Mouse (Mus musculus): ENCODE data around the gene Myrip. TPM values are rescaled to one million over a fixed set of nuclear protein-coding genes. Genes with fewer than 3 reads are reported as not detected.

Myrip gene
- polyA plus RNA-seq, 1 experiment = 1.7 TPM

DNA sequence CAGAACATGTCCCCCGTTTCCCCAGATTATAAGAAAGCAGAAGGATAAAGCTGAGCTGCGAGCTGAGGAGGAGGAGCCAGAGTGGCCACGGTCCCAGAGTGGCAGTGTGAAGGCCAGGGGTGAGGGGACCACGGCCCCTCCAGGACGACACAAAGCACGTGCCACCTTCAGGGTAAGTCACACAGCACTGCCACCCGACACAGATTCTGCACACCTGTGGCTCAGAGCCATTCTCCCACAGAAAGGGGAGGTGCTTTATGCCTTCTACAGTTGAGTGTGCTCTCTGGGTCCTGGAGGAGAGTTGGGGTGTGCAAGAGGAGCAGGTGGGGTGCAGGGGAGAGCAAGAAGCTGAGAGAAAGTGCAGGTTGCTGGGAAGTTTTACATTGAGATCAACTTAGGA lies 123.3 kb downstream of the Myrip start:
- H3K36me3 ChIP-seq (ENCODE audit: control insufficient read depth, insufficient read depth, low read length) = no peaks in the 10 kb centered on the region
- no peaks in the 10 kb centered on the region for H3K27me3 ChIP-seq (ENCODE audit: control insufficient read depth, insufficient read depth, low read length)
- 63% methylated on average over 7 of the region's 7 CpGs for WGBS
- TF ChIP-seq POLR2A (IDR thresholded peaks at IDR 0.05; ENCODE audit: low read depth, low read length) = no peak
- TF ChIP-seq CTCF (IDR thresholded peaks at IDR 0.05; ENCODE audit: extremely low read depth, insufficient read length, insufficient replicate concordance, low read depth, low read length) = peak; percentile 2; the same call in 1 of the 2 replicates
- H3K4me1 ChIP-seq (ENCODE audit: control insufficient read depth, insufficient read depth, insufficient read length, low read length) = no peaks in the 10 kb centered on the region
- H3K27ac ChIP-seq (ENCODE audit: insufficient read depth, low read depth, low read length) = no peak overlapping the region
- H3K4me3 ChIP-seq (ENCODE audit: low read depth, low read length) = no peak overlapping the region

DNA sequence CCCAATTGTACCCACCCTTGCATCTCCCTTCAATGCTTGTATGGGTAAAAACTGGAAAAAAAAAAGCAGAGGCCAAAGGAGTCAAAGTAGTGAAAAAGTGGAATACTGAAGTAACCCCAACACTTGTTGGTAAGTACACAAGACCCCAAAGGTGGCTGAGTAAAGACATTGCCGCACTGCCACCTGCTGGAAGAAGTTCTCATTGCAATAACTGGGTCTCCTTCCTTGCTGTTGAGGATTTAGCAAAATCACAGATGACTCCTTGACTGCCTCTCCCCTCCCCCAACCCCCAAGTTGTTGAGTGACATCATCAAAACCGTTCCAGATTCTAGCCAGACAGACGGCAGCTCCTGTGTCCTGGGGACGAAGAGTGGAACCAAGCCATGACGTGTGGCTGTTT lies 124.5 kb downstream of the Myrip start:
- no peak overlapping the region for H3K4me3 ChIP-seq (ENCODE audit: low read depth, low read length)
- 42% methylated on average over 5 of the region's 5 CpGs for WGBS
- H3K4me1 ChIP-seq (ENCODE audit: control insufficient read depth, insufficient read depth, insufficient read length, low read length) = no peaks in the 10 kb centered on the region
- H3K27ac ChIP-seq (ENCODE audit: insufficient read depth, low read depth, low read length) = no peak overlapping the region
- TF ChIP-seq CTCF (IDR thresholded peaks at IDR 0.05; ENCODE audit: extremely low read depth, insufficient read length, insufficient replicate concordance, low read depth, low read length) (0 out of 2 replicates have a peak, but pooled peaks have one; percentile 19), POLR2A (IDR thresholded peaks at IDR 0.05; ENCODE audit: low read depth, low read length) (no peak)
- H3K27me3 ChIP-seq (ENCODE audit: control insufficient read depth, insufficient read depth, low read length) = no peaks in the 10 kb centered on the region
- no peaks in the 10 kb centered on the region for H3K36me3 ChIP-seq (ENCODE audit: control insufficient read depth, insufficient read depth, low read length)

DNA sequence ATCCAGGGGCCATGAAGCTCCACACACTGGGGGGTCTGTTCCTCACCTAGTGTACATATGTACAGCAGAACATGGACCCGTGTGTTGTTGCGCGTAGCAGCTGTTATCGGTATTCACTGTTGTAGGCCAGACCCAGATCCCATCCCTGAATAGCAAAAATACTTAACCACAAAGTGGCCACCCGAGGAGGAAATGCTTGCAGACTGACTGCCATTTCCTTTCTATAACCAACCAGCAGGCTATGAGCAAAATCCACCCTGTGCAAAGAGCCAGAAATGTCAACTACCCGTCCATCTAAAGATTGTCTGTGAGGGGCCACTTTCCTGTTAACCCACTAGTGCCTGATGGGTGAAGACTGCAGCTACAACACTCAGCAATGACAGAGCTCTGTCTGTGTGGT lies 126.9 kb downstream of the Myrip start:
- Histone ChIP-seq H3K27me3 (ENCODE audit: control insufficient read depth, insufficient read depth, low read length) (no peaks in the 10 kb centered on the region), H3K27ac (ENCODE audit: insufficient read depth, low read depth, low read length) (no peak overlapping the region), H3K36me3 (ENCODE audit: control insufficient read depth, insufficient read depth, low read length) (no peaks in the 10 kb centered on the region), H3K4me3 (ENCODE audit: low read depth, low read length) (no peak overlapping the region), H3K4me1 (ENCODE audit: control insufficient read depth, insufficient read depth, insufficient read length, low read length) (no peaks in the 10 kb centered on the region)
- TF ChIP-seq CTCF (IDR thresholded peaks at IDR 0.05; ENCODE audit: extremely low read depth, insufficient read length, insufficient replicate concordance, low read depth, low read length) (no peak), POLR2A (IDR thresholded peaks at IDR 0.05; ENCODE audit: low read depth, low read length) (no peak)
- WGBS = 55% methylated on average over 6 of the region's 6 CpGs

DNA sequence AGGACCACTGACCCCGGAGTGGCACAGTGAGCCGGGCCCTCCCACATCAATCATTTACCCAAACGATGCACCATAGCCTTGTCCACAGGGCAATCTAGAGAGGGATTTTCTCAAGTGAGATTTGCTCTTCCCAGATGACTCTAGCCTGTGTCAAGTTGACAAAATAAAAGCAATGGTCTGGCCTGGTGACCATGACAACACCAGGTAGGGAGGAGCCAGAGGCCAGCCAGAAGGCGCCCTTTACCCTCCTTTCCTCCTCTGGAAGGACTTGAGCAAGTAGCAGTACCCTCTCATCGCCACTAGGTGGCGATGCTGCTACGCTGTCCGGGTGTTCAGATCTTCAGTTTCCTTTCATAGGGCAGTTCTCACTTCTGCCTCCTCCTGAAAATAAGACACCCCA lies 132.4 kb downstream of the Myrip start:
- Histone ChIP-seq H3K27me3 (ENCODE audit: control insufficient read depth, insufficient read depth, low read length) (no peaks in the 10 kb centered on the region), H3K36me3 (ENCODE audit: control insufficient read depth, insufficient read depth, low read length) (no peaks in the 10 kb centered on the region), H3K27ac (ENCODE audit: insufficient read depth, low read depth, low read length) (no peak overlapping the region), H3K4me1 (ENCODE audit: control insufficient read depth, insufficient read depth, insufficient read length, low read length) (no peaks in the 10 kb centered on the region), H3K4me3 (ENCODE audit: low read depth, low read length) (no peak overlapping the region)
- WGBS = 10% methylated on average over 8 of the region's 8 CpGs
- no peak for TF ChIP-seq POLR2A (IDR thresholded peaks at IDR 0.05; ENCODE audit: low read depth, low read length)
- TF ChIP-seq CTCF (IDR thresholded peaks at IDR 0.05; ENCODE audit: extremely low read depth, insufficient read length, insufficient replicate concordance, low read depth, low read length) = peak; percentile 96; the same call in 1 of the 2 replicates

DNA sequence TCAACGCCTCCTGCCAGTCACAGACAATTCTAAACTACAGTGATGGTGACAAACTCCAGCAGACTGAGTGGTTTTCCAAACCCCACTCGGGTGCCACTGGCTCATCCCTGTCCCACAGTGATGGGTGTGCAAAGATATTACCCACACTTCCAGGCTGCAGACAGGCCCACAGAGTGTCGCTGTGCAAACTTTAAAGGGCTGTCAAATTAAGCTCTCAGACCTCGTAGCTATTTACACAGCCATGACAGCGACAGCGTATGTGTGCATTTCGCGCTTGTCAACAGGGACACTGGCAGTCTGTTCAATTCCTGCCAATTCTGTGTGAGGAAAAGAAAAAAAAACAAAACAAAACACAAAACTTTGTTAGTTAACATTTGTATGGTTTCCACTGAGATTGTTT lies 134.5 kb downstream of the Myrip start:
- no peaks in the 10 kb centered on the region for H3K36me3 ChIP-seq (ENCODE audit: control insufficient read depth, insufficient read depth, low read length)
- 47% methylated on average over 8 of the region's 8 CpGs for WGBS

DNA sequence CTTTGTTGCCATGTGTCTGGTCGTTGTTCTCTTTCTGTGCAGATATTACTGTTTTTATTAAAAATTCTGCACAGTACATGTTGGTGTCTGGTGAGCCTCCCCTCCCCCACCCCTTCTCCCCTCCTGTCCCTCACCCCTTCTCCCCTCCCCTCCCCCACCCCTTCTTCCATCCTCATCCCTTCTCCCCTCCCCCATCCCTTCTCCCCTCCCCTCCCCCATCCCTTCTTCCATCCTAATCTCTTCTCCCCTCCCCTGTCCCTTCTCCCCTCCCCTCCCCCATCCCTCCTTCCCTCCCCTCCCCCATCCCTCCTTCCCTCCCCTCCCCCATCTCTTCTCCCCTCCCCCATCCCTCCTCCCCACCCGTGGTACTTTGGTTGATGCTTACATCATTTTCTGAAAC lies 135.5 kb downstream of the Myrip start:
- no peak for TF ChIP-seq CTCF (IDR thresholded peaks at IDR 0.05; ENCODE audit: extremely low read depth, insufficient read length, insufficient replicate concordance, low read depth, low read length)
- no peak for TF ChIP-seq POLR2A (IDR thresholded peaks at IDR 0.05; ENCODE audit: low read depth, low read length)
- WGBS = 54% methylated on average over 2 of the region's 2 CpGs
- no peaks in the 10 kb centered on the region for H3K4me1 ChIP-seq (ENCODE audit: control insufficient read depth, insufficient read depth, insufficient read length, low read length)
- H3K4me3 ChIP-seq (ENCODE audit: low read depth, low read length) = no peak overlapping the region
- H3K27me3 ChIP-seq (ENCODE audit: control insufficient read depth, insufficient read depth, low read length) = no peaks in the 10 kb centered on the region
- H3K27ac ChIP-seq (ENCODE audit: insufficient read depth, low read depth, low read length) = no peak overlapping the region
- H3K36me3 ChIP-seq (ENCODE audit: control insufficient read depth, insufficient read depth, low read length) = no peaks in the 10 kb centered on the region

More for the DNA sequence above, 134.5 kb downstream of the Myrip start:
- TF ChIP-seq POLR2A (IDR thresholded peaks at IDR 0.05; ENCODE audit: low read depth, low read length) (no peak), CTCF (IDR thresholded peaks at IDR 0.05; ENCODE audit: extremely low read depth, insufficient read length, insufficient replicate concordance, low read depth, low read length) (no peak)
- Histone ChIP-seq H3K4me3 (ENCODE audit: low read depth, low read length) (no peak overlapping the region), H3K27me3 (ENCODE audit: control insufficient read depth, insufficient read depth, low read length) (no peaks in the 10 kb centered on the region), H3K4me1 (ENCODE audit: control insufficient read depth, insufficient read depth, insufficient read length, low read length) (no peaks in the 10 kb centered on the region), H3K27ac (ENCODE audit: insufficient read depth, low read depth, low read length) (no peak overlapping the region)

DNA sequence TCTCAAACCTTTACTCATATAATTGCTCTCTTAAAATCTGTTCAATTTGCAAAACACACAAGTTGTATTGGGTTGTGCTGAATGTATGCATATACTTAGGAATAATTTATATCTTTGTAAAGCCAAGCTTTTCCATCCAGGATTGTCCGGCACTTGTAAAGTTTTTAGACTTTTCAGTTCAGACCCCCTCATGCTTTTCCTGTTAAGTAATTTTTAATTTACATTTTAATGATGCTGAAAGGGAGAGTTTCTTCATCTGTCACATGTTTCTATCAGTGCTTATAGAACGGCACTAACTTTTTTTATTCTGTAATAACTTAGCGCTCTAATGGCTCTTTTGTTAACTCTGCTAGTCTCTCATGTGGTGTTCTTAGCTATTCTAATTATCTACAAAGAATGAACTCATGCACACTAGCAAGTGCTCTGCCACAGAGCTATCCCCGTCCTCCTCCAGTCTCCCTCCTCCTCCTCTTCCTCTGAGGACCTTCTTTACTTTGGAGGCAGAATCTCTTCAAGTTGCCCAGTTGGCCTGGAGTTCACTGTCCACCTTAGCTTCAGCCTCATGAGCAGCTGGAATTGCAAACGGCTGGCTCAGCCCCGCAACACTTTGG lies 136.1 kb downstream of the Myrip start:
- Histone ChIP-seq H3K4me1 (ENCODE audit: control insufficient read depth, insufficient read depth, insufficient read length, low read length) (no peaks in the 10 kb centered on the region), H3K4me3 (ENCODE audit: low read depth, low read length) (no peak overlapping the region), H3K27ac (ENCODE audit: insufficient read depth, low read depth, low read length) (no peak overlapping the region), H3K27me3 (ENCODE audit: control insufficient read depth, insufficient read depth, low read length) (no peaks in the 10 kb centered on the region), H3K36me3 (ENCODE audit: control insufficient read depth, insufficient read depth, low read length) (no peaks in the 10 kb centered on the region)
- TF ChIP-seq POLR2A (IDR thresholded peaks at IDR 0.05; ENCODE audit: low read depth, low read length) = no peak
- no peak for TF ChIP-seq CTCF (IDR thresholded peaks at IDR 0.05; ENCODE audit: extremely low read depth, insufficient read length, insufficient replicate concordance, low read depth, low read length)
- WGBS = 79% methylated on average over 6 of the region's 6 CpGs
